Mouse (Mus musculus): Measurements from ENCODE around the gene Hnrnpul2. TPM values are rescaled to one million over a fixed set of nuclear protein-coding genes. Genes with fewer than 3 reads are reported as not detected.

Hnrnpul2 gene
- polyA plus RNA-seq, 1 experiment from 2014 or later, result 117 TPM

Other genes with a start within 250 kb of the Hnrnpul2 start
- not detected for gene Slc22a8, start 228.8 kb upstream of the Hnrnpul2 start, polyA plus RNA-seq (2014; fragmentation: Illumina TruSeq; extraction: RNeasy Lipid Tissue Mini Kit (QIAGEN cat#74804); ENCODE audit: low read depth, low replicate concordance)
- gene Slc22a6, start 202.0 kb upstream of the Hnrnpul2 start, polyA plus RNA-seq (2014; fragmentation: Illumina TruSeq; extraction: RNeasy Lipid Tissue Mini Kit (QIAGEN cat#74804); ENCODE audit: low read depth, low replicate concordance), result not detected
- 0.23 TPM for gene Chrm1, start 156.2 kb upstream of the Hnrnpul2 start, polyA plus RNA-seq (2014; fragmentation: Illumina TruSeq; extraction: RNeasy Lipid Tissue Mini Kit (QIAGEN cat#74804); ENCODE audit: low read depth, low replicate concordance)
- gene Slc3a2, start 96.6 kb upstream of the Hnrnpul2 start, polyA plus RNA-seq (2014; fragmentation: Illumina TruSeq; extraction: RNeasy Lipid Tissue Mini Kit (QIAGEN cat#74804); ENCODE audit: low read depth, low replicate concordance), result 163 TPM
- 15.5 TPM for gene Wdr74, start 84.2 kb upstream of the Hnrnpul2 start, polyA plus RNA-seq (2014; fragmentation: Illumina TruSeq; extraction: RNeasy Lipid Tissue Mini Kit (QIAGEN cat#74804); ENCODE audit: low read depth, low replicate concordance)
- gene 1700092M07Rik, start 79.3 kb upstream of the Hnrnpul2 start, polyA plus RNA-seq (2014; fragmentation: Illumina TruSeq; extraction: RNeasy Lipid Tissue Mini Kit (QIAGEN cat#74804); ENCODE audit: low read depth, low replicate concordance), result not detected
- 63.2 TPM for gene Stx5a, start 78.6 kb upstream of the Hnrnpul2 start, polyA plus RNA-seq (2014; fragmentation: Illumina TruSeq; extraction: RNeasy Lipid Tissue Mini Kit (QIAGEN cat#74804); ENCODE audit: low read depth, low replicate concordance)
- gene Nxf1, start 62.9 kb upstream of the Hnrnpul2 start, polyA plus RNA-seq (2014; fragmentation: Illumina TruSeq; extraction: RNeasy Lipid Tissue Mini Kit (QIAGEN cat#74804); ENCODE audit: low read depth, low replicate concordance), result 68.2 TPM
- 50.0 TPM for gene Tmem223, start 49.0 kb upstream of the Hnrnpul2 start, polyA plus RNA-seq (2014; fragmentation: Illumina TruSeq; extraction: RNeasy Lipid Tissue Mini Kit (QIAGEN cat#74804); ENCODE audit: low read depth, low replicate concordance)
- gene Tmem179b, start 45.5 kb upstream of the Hnrnpul2 start, polyA plus RNA-seq (2014; fragmentation: Illumina TruSeq; extraction: RNeasy Lipid Tissue Mini Kit (QIAGEN cat#74804); ENCODE audit: low read depth, low replicate concordance), result 51.8 TPM
- 1.4 TPM for gene Taf6l, start 33.6 kb upstream of the Hnrnpul2 start, polyA plus RNA-seq (2014; fragmentation: Illumina TruSeq; extraction: RNeasy Lipid Tissue Mini Kit (QIAGEN cat#74804); ENCODE audit: low read depth, low replicate concordance)
- gene Polr2g, start 21.4 kb upstream of the Hnrnpul2 start, polyA plus RNA-seq (2014; fragmentation: Illumina TruSeq; extraction: RNeasy Lipid Tissue Mini Kit (QIAGEN cat#74804); ENCODE audit: low read depth, low replicate concordance), result 94.7 TPM
- gene Zbtb3, start 17.5 kb upstream of the Hnrnpul2 start, polyA plus RNA-seq (2014; fragmentation: Illumina TruSeq; extraction: RNeasy Lipid Tissue Mini Kit (QIAGEN cat#74804); ENCODE audit: low read depth, low replicate concordance), result 0.47 TPM
- gene Ttc9c, start 677 bp upstream of the Hnrnpul2 start, polyA plus RNA-seq (2014; fragmentation: Illumina TruSeq; extraction: RNeasy Lipid Tissue Mini Kit (QIAGEN cat#74804); ENCODE audit: low read depth, low replicate concordance), result 87.3 TPM
- not detected for gene AC129217.1, start 9.8 kb downstream of the Hnrnpul2 start, polyA plus RNA-seq (2014; fragmentation: Illumina TruSeq; extraction: RNeasy Lipid Tissue Mini Kit (QIAGEN cat#74804); ENCODE audit: low read depth, low replicate concordance)
- gene Bscl2, start 17.5 kb downstream of the Hnrnpul2 start, polyA plus RNA-seq (2014; fragmentation: Illumina TruSeq; extraction: RNeasy Lipid Tissue Mini Kit (QIAGEN cat#74804); ENCODE audit: low read depth, low replicate concordance), result 24.6 TPM
- gene Gng3, start 19.2 kb downstream of the Hnrnpul2 start, polyA plus RNA-seq (2014; fragmentation: Illumina TruSeq; extraction: RNeasy Lipid Tissue Mini Kit (QIAGEN cat#74804); ENCODE audit: low read depth, low replicate concordance), result 2.2 TPM
- 3.3 TPM for gene Lrrn4cl, start 30.8 kb downstream of the Hnrnpul2 start, polyA plus RNA-seq (2014; fragmentation: Illumina TruSeq; extraction: RNeasy Lipid Tissue Mini Kit (QIAGEN cat#74804); ENCODE audit: low read depth, low replicate concordance)
- 25.3 TPM for gene Ubxn1, start 51.5 kb downstream of the Hnrnpul2 start, polyA plus RNA-seq (2014; fragmentation: Illumina TruSeq; extraction: RNeasy Lipid Tissue Mini Kit (QIAGEN cat#74804); ENCODE audit: low read depth, low replicate concordance)
- gene Uqcc3, start 60.9 kb downstream of the Hnrnpul2 start, polyA plus RNA-seq (2014; fragmentation: Illumina TruSeq; extraction: RNeasy Lipid Tissue Mini Kit (QIAGEN cat#74804); ENCODE audit: low read depth, low replicate concordance), result 3.3 TPM
- gene Lbhd1, start 63.7 kb downstream of the Hnrnpul2 start, polyA plus RNA-seq (2014; fragmentation: Illumina TruSeq; extraction: RNeasy Lipid Tissue Mini Kit (QIAGEN cat#74804); ENCODE audit: low read depth, low replicate concordance), result 76.6 TPM
- not detected for gene Gm49403, start 63.9 kb downstream of the Hnrnpul2 start, polyA plus RNA-seq (2014; fragmentation: Illumina TruSeq; extraction: RNeasy Lipid Tissue Mini Kit (QIAGEN cat#74804); ENCODE audit: low read depth, low replicate concordance)
- gene 1810009A15Rik, start 68.8 kb downstream of the Hnrnpul2 start, polyA plus RNA-seq (2014; fragmentation: Illumina TruSeq; extraction: RNeasy Lipid Tissue Mini Kit (QIAGEN cat#74804); ENCODE audit: low read depth, low replicate concordance), result 7.9 TPM
- not detected for gene Gm49416, start 68.9 kb downstream of the Hnrnpul2 start, polyA plus RNA-seq (2014; fragmentation: Illumina TruSeq; extraction: RNeasy Lipid Tissue Mini Kit (QIAGEN cat#74804); ENCODE audit: low read depth, low replicate concordance)
- 1.2 TPM for gene Ints5, start 73.0 kb downstream of the Hnrnpul2 start, polyA plus RNA-seq (2014; fragmentation: Illumina TruSeq; extraction: RNeasy Lipid Tissue Mini Kit (QIAGEN cat#74804); ENCODE audit: low read depth, low replicate concordance)
- 97.8 TPM for gene Ganab, start 78.1 kb downstream of the Hnrnpul2 start, polyA plus RNA-seq (2014; fragmentation: Illumina TruSeq; extraction: RNeasy Lipid Tissue Mini Kit (QIAGEN cat#74804); ENCODE audit: low read depth, low replicate concordance)
- 11.3 TPM for gene B3gat3, start 100.4 kb downstream of the Hnrnpul2 start, polyA plus RNA-seq (2014; fragmentation: Illumina TruSeq; extraction: RNeasy Lipid Tissue Mini Kit (QIAGEN cat#74804); ENCODE audit: low read depth, low replicate concordance)
- 3.3 TPM for gene Rom1, start 109.3 kb downstream of the Hnrnpul2 start, polyA plus RNA-seq (2014; fragmentation: Illumina TruSeq; extraction: RNeasy Lipid Tissue Mini Kit (QIAGEN cat#74804); ENCODE audit: low read depth, low replicate concordance)
- gene Eml3, start 109.5 kb downstream of the Hnrnpul2 start, polyA plus RNA-seq (2014; fragmentation: Illumina TruSeq; extraction: RNeasy Lipid Tissue Mini Kit (QIAGEN cat#74804); ENCODE audit: low read depth, low replicate concordance), result 7.1 TPM
- 70.1 TPM for gene Mta2, start 121.9 kb downstream of the Hnrnpul2 start, polyA plus RNA-seq (2014; fragmentation: Illumina TruSeq; extraction: RNeasy Lipid Tissue Mini Kit (QIAGEN cat#74804); ENCODE audit: low read depth, low replicate concordance)
- 2.8 TPM for gene Tut1, start 133.8 kb downstream of the Hnrnpul2 start, polyA plus RNA-seq (2014; fragmentation: Illumina TruSeq; extraction: RNeasy Lipid Tissue Mini Kit (QIAGEN cat#74804); ENCODE audit: low read depth, low replicate concordance)
- 77.3 TPM for gene Eef1g, start 147.0 kb downstream of the Hnrnpul2 start, polyA plus RNA-seq (2014; fragmentation: Illumina TruSeq; extraction: RNeasy Lipid Tissue Mini Kit (QIAGEN cat#74804); ENCODE audit: low read depth, low replicate concordance)
- 34.2 TPM for gene Ahnak, start 169.3 kb downstream of the Hnrnpul2 start, polyA plus RNA-seq (2014; fragmentation: Illumina TruSeq; extraction: RNeasy Lipid Tissue Mini Kit (QIAGEN cat#74804); ENCODE audit: low read depth, low replicate concordance)